Mouse (Mus musculus) hindbrain, embryonic 15.5 days (tissue): ENCODE data around the gene Sept14. TPM values are rescaled to one million over a fixed set of nuclear protein-coding genes. Genes with fewer than 3 reads are reported as not detected.

Experiments
- ATAC-seq: fragments of 200-750 bp; cut with Nextera tagmentation; 2 replicates; pipeline ENCODE4 v1.8.0; 2017; ENCODE audit warnings: low read depth, moderate number of reproducible peaks, moderate TSS enrichment; ENCODE audit not compliant: low FRiP score
- H3K27ac ChIP-seq: fragments of 300-500 bp; sonication (generic); replicated peaks from 2 replicates; pipeline ENCODE4 v1.5.1; 2015; ENCODE audit warnings: mild to moderate bottlenecking, inconsistent platforms
- H3K27me3 ChIP-seq: fragments of 300-500 bp; sonication (generic); 2 replicates; pipeline ENCODE4 v1.6.1; 2015; ENCODE audit warnings: control low read depth, inconsistent platforms
- H3K36me3 ChIP-seq: fragments of 300-500 bp; sonication (generic); 2 replicates; pipeline ENCODE4 v1.6.1; 2015; ENCODE audit warnings: control low read depth, inconsistent platforms
- H3K4me1 ChIP-seq: fragments of 300-500 bp; sonication (generic); replicated peaks from 2 replicates; pipeline ENCODE4 v1.6.1; 2015; ENCODE audit warnings: control low read depth, inconsistent platforms
- H3K4me2 ChIP-seq: fragments of 300-500 bp; sonication (generic); 2 replicates; pipeline ENCODE4 v1.6.1; 2015; ENCODE audit warnings: moderate library complexity, mild to moderate bottlenecking, inconsistent platforms
- H3K4me3 ChIP-seq: fragments of 300-500 bp; sonication (generic); 2 replicates; pipeline ENCODE4 v1.5.1; 2015; ENCODE audit warnings: mild to moderate bottlenecking, inconsistent platforms
- H3K9ac ChIP-seq: fragments of 300-500 bp; sonication (generic); 2 replicates; pipeline ENCODE4 v1.6.1; 2015; ENCODE audit warnings: inconsistent platforms
- H3K9me3 ChIP-seq: fragments of 300-500 bp; sonication (generic); 2 replicates; pipeline ENCODE4 v1.6.1; 2016; ENCODE audit warnings: control low read depth, inconsistent platforms
- WGBS: fragments of 180-500 bp; shearing (Covaris S2); methylation state at CpG from one replicate; pipeline ENCODE4 v1.1.7; 2015; 5-methylcytosine and 5-hydroxymethylcytosine counted together
- polyA plus RNA-seq: library from polyadenylated mRNA; unstranded; fragments of >200 nt; fragmentation: Nextera tagmentation; extraction: Ambion mirVana; gene quantifications from 2 replicates; pipeline ENCODE4 v1.2.1, GENCODE M21; 2015

Gene Sept14
- not detected in 2 replicates for polyA plus RNA-seq

GRCm38 (mm10) chr5:129708412-129708811 is at the start of gene Sept14:
TSS of gene Sept14 (minus strand) at chr5:129708512.
- Histone ChIP-seq H3K4me2 (no peak within 1 kb of the TSS), H3K4me1 (no peaks in the 10 kb centered on the region), H3K9me3 (no peaks in the 10 kb centered on the region), H3K36me3 (no peaks in the 10 kb centered on the region), H3K4me3 (no peak within 1 kb of the TSS), H3K27ac (no peak within 1 kb of the TSS), H3K9ac (no peak within 1 kb of the TSS), H3K27me3 (no peaks in the 10 kb centered on the region)
- WGBS = 64% methylated on average over 2 of the region's 2 CpGs
- no peak for ATAC-seq

GRCm38 (mm10) chr5:129756886-129757285 is 48.6 kb upstream of the Sept14 start:
- no peaks in the 10 kb centered on the region for H3K9me3 ChIP-seq
- no peak overlapping the region for H3K27ac ChIP-seq
- no peak for ATAC-seq
- H3K4me2 ChIP-seq = no peak overlapping the region
- no peaks in the 10 kb centered on the region for H3K27me3 ChIP-seq
- H3K9ac ChIP-seq = no peak overlapping the region
- H3K4me1 ChIP-seq = peaks cover 5% of the 10 kb centered on the region
- H3K36me3 ChIP-seq = peaks cover 23% of the 10 kb centered on the region
- WGBS = 94% methylated on average over 20 of the region's 20 CpGs
- H3K4me3 ChIP-seq = no peak overlapping the region

DNA sequence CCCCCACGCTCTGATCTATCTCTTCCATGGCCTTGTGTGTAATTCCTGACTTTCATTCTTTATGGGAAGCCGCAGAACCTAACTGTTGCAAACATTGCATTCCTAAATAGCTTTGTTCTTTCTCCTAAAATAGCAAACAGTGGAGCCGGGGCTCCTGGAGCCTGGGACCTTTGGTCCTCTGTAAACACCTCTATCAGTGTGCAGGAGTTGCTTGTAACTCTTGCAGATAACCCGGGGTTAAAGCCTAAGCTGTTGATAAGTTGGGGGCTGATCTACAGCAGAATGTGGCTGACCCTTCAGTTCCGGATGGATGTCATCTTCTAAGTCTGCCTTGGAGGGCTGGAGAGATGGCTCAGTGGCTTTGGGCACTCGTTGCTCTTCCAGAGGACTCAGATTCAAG is 35.7 kb upstream of the Sept14 start:
- no peaks in the 10 kb centered on the region for H3K9me3 ChIP-seq
- no peak overlapping the region for H3K9ac ChIP-seq
- no peak overlapping the region for H3K4me3 ChIP-seq
- ATAC-seq = no peak
- no peaks in the 10 kb centered on the region for H3K27me3 ChIP-seq
- H3K36me3 ChIP-seq = peaks cover 48% of the 10 kb centered on the region
- no peak overlapping the region for H3K4me2 ChIP-seq
- no peaks in the 10 kb centered on the region for H3K4me1 ChIP-seq
- no peak overlapping the region for H3K27ac ChIP-seq
- 91% methylated on average over 6 of the region's 6 CpGs for WGBS

DNA sequence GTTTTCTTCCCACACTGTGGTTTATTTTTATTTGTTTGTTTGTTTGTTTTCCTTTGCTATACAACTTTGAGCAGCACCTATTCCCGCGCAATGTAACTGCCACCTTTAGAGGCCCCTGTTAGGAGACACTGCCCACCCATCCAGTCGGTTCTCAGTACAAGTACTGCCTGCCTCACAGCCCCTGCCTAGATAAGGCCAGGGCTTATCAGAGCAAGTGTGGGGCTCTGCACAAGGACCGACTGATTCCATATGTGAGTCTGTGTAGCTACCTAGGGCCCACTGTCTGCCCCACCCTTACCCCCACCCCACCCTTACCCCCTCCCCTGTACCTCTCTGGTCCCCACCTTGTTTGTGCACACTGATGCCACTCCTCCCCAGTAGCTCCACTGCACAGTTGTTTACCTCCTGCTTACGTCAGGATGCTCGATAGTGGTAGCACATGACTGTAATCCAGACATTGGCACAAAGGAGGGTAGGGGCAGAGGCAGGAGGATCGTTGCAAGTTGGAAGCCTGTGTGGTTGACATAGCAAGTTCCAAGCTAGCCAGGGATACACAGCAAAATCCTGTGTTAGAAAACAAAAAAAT is 34.7 kb upstream of the Sept14 start:
- Histone ChIP-seq H3K4me3 (no peak overlapping the region), H3K9ac (no peak overlapping the region), H3K4me1 (no peaks in the 10 kb centered on the region), H3K27ac (no peak overlapping the region), H3K27me3 (no peaks in the 10 kb centered on the region), H3K4me2 (no peak overlapping the region), H3K36me3 (peaks cover 39% of the 10 kb centered on the region), H3K9me3 (no peaks in the 10 kb centered on the region)
- no peak for ATAC-seq
- WGBS = 91% methylated on average over 7 of the region's 7 CpGs

DNA sequence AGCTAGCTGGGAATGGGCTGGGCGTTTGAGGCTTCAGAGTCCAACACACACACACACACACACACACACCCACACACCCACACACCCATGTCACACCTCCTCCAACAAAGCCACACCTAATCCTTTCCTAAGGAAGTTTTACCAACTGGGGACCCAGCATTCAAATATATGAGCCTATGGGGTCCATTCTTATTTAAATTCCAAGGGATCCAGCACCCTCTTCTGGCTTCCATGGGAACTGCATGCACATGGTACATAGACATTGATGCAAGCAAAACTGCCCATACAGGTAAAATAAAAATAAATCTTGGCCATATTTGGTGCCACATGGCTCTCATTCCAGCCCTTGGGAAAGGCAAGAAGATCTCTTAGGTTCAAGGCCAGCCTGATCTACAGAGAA is 32.7 kb upstream of the Sept14 start:
- no peak overlapping the region for H3K27ac ChIP-seq
- no peaks in the 10 kb centered on the region for H3K9me3 ChIP-seq
- no peak overlapping the region for H3K9ac ChIP-seq
- peaks cover 25% of the 10 kb centered on the region for H3K36me3 ChIP-seq
- no peak overlapping the region for H3K4me3 ChIP-seq
- H3K27me3 ChIP-seq = no peaks in the 10 kb centered on the region
- no peaks in the 10 kb centered on the region for H3K4me1 ChIP-seq
- no peak overlapping the region for H3K4me2 ChIP-seq
- 100% methylated on average over 1 of the region's 1 CpGs for WGBS
- no peak for ATAC-seq

- no peak overlapping the region for H3K4me2 ChIP-seq
- H3K27me3 ChIP-seq = no peaks in the 10 kb centered on the region
- H3K27ac ChIP-seq = no peak overlapping the region
- WGBS = 86% methylated on average over 5 of the region's 5 CpGs
- H3K9me3 ChIP-seq = no peaks in the 10 kb centered on the region
- no peak overlapping the region for H3K4me3 ChIP-seq
- ATAC-seq = no peak
- no peaks in the 10 kb centered on the region for H3K36me3 ChIP-seq
- H3K4me1 ChIP-seq = peaks cover 31% of the 10 kb centered on the region
- no peak overlapping the region for H3K9ac ChIP-seq
Measured at GRCm38 (mm10) chr5:129731021-129731420, 22.7 kb upstream of the Sept14 start.

DNA sequence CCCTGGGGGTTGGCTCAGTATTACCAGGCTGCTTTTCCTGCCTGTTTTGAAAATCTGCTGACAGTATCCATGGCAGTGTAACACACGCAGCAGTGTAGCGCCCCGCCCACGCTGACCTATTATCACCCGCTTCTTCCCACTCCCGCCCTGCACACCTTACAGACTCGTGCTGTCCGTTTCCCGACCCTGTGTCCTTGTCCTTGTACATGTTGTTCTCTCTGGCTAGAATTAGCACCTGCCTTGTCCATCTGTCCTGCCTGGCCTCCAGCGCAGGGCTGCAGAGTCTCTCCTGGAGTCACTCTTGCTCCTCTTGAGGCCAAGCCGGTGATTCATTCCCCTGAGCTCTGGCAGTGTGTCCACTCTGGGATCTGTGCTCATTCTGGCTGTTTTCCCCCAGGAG is 22.0 kb upstream of the Sept14 start:
- H3K9me3 ChIP-seq = no peaks in the 10 kb centered on the region
- H3K4me1 ChIP-seq = peaks cover 36% of the 10 kb centered on the region
- H3K27me3 ChIP-seq = no peaks in the 10 kb centered on the region
- no peak overlapping the region for H3K27ac ChIP-seq
- H3K9ac ChIP-seq = no peak overlapping the region
- WGBS = 81% methylated on average over 11 of the region's 11 CpGs
- no peak overlapping the region for H3K4me2 ChIP-seq
- ATAC-seq = no peak
- H3K4me3 ChIP-seq = no peak overlapping the region
- H3K36me3 ChIP-seq = no peaks in the 10 kb centered on the region

- 69% methylated on average over 11 of the region's 11 CpGs for WGBS
- Histone ChIP-seq H3K36me3 (no peaks in the 10 kb centered on the region), H3K27me3 (no peaks in the 10 kb centered on the region), H3K9ac (no peak overlapping the region), H3K4me2 (no peak overlapping the region), H3K4me3 (no peak overlapping the region), H3K27ac (no peak overlapping the region), H3K4me1 (peaks cover 36% of the 10 kb centered on the region), H3K9me3 (no peaks in the 10 kb centered on the region)
- ATAC-seq = no peak
Measured at GRCm38 (mm10) chr5:129729286-129729685, 21.0 kb upstream of the Sept14 start.

DNA sequence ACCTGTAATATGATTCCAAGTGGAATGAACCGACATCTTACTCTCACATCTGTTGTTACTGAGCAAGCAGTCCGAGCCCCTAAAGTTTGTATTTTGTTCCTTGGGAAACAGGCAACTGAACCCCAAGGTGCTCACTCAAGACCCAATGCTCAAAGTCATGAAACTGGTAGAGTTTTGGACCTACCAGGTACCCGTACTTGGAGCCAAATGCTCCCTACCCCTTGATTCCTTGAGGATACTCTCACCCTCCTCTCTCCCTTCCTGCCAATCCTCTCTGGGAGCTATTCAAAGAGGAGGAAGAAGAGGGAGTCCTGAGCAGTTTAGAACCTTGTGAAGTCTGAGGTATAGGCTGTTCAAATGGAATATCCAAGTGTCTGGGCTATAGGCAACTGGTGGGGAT is 18.5 kb upstream of the Sept14 start:
- Histone ChIP-seq H3K4me1 (peaks cover 36% of the 10 kb centered on the region), H3K36me3 (no peaks in the 10 kb centered on the region), H3K4me2 (peak overlapping the region; percentile 57; the same call in 1 of the 2 replicates), H3K27ac (no peak overlapping the region), H3K27me3 (no peaks in the 10 kb centered on the region), H3K4me3 (no peak overlapping the region), H3K9ac (no peak overlapping the region), H3K9me3 (no peaks in the 10 kb centered on the region)
- 90% methylated on average over 3 of the region's 3 CpGs for WGBS
- ATAC-seq = no peak

DNA sequence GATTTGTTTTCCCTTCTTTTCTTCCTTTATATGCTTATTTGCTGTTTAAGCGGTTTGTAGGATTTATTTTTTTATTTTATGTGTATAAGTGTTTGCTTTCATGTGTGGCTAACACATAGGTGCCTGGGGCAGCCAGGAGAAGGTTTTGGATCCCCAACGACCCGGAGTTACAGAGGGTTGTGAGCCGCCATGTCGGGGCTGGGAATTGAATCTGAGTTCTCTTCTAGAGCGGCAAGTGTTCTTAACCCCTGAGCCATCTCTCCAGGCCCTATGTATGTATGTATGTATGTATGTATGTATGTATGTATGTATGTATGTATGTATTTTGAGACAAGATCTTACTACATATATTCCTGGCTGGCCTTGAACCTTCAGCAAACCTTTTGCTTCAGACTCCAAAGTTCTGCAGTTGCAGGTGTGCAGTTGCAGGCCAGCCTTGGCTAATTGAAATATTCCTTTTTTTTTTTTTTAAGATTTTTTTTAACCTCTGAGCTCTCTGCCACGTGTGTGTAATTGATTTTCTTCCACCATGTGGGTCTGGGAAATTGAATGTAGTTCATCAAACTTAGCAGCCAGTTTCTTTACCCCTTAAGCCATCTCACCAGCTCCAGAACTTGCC is 17.6 kb upstream of the Sept14 start:
- ATAC-seq = no peak

DNA sequence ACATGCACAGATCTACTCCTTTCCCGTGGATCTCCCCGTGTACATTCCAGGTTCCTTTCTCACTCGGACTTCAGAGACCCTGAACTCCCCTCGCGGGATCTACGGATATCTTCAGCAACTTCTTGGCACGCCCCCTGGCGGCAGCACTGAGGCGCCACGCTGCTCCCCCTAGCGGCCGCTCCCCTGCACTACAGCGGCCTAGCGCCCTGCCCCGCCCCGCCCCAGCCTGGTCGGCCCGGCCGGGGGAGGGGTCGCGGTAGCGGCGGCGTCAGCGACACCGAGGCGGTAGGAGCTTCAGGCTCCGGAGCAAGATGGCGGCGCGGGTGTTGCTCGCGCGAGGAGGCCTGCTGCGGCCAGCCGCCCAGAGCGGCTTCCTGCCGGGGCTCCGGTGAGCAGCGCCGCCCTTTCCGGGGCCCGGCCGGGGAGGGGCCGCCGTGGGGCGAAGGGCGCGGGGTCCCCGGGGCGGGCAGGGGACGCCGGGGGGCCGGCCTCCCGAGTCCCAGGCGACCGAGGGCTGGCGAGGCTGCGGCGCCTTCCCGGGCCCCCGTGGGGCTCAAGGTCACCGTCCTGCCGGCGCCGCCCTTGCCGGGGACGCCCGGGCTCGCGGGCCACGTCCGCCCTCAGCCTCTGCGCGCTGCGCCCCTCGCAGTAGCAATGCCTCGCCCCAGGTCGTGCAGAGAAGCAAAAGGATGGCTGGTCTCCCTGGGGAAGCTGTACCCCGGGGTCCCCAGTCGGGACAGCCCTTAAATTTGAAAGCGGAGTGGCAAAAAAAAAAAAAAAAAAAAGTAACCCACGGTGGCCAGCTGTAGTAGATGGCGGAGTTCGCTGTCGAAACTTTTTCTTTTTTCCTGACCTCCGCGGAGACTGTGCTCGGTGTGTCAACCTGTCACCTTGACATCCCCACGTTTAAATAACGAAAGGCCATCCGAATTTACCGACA is 16.8 kb upstream of the Sept14 start, which contains the start of gene Nipsnap2:
Nipsnap2 (plus strand) TSS at position 230 of the 940 bp plus-strand sequence.
- ATAC-seq = peak; percentile 95
- H3K9ac ChIP-seq = peak within 1 kb of the TSS; percentile 79
- WGBS = under 1% methylated on average over 65 of the region's 93 CpGs
- peak within 1 kb of the TSS; percentile 57 for H3K4me2 ChIP-seq
- peak within 1 kb of the TSS; percentile 91 for H3K27ac ChIP-seq
- no peaks in the 10 kb centered on the region; the same call in 1 of the 2 replicates for H3K36me3 ChIP-seq
- H3K9me3 ChIP-seq = no peaks in the 10 kb centered on the region
- no peaks in the 10 kb centered on the region for H3K27me3 ChIP-seq
- peak within 1 kb of the TSS; percentile 60 for H3K4me3 ChIP-seq
- H3K4me1 ChIP-seq = peaks cover 30% of the 10 kb centered on the region

More for the DNA sequence above, 17.6 kb upstream of the Sept14 start:
- H3K4me1 ChIP-seq = peaks cover 36% of the 10 kb centered on the region
- H3K9ac ChIP-seq = peak overlapping the region; percentile 79
- peak overlapping the region; percentile 57 for H3K4me2 ChIP-seq
- H3K4me3 ChIP-seq = peak overlapping the region; percentile 60
- no peaks in the 10 kb centered on the region for H3K27me3 ChIP-seq
- peak overlapping the region; percentile 91 for H3K27ac ChIP-seq
- H3K9me3 ChIP-seq = no peaks in the 10 kb centered on the region
- 18% methylated on average over 7 of the region's 7 CpGs for WGBS
- no peaks in the 10 kb centered on the region for H3K36me3 ChIP-seq

GRCm38 (mm10) chr5:129724268-129724667 is 16.0 kb upstream of the Sept14 start:
- H3K4me2 ChIP-seq = peak overlapping the region; percentile 57
- peak overlapping the region; percentile 60 for H3K4me3 ChIP-seq
- no peaks in the 10 kb centered on the region for H3K27me3 ChIP-seq
- peaks cover 26% of the 10 kb centered on the region for H3K4me1 ChIP-seq
- H3K27ac ChIP-seq = no peak overlapping the region
- H3K9ac ChIP-seq = peak overlapping the region; percentile 79; the same call in 1 of the 2 replicates
- H3K9me3 ChIP-seq = no peaks in the 10 kb centered on the region
- WGBS = 56% methylated on average over 4 of the region's 4 CpGs
- no peak; the same call in 1 of the 2 replicates for ATAC-seq
- peaks cover 6% of the 10 kb centered on the region for H3K36me3 ChIP-seq
